24 mouse cellular contexts compared by ENCODE assay signal in the genomic region with DNA sequence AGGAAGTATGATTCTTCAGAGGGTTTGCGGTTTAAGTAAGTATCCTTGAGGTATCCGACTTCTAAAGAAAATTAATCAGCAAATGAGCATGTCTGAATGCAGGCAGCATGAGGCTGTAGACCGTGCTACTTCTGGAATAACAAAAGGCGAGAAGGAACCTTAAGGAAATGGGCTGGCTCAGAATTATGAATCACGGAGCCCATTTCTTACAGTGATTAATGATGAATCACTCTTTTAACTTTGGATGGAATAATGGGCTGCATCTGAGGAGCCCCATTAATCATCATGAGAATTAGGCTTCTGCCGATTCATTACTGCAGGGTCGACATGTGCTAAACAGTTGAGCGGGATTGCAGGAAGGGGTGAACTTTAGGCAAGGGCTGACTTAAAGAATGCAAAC.
DNase-seq lines count a peak whose midpoint lies in the region; ATAC-seq lines count a peak whose summit lies in the region.
"Had no signal": no experiment of that assay in that cellular context is flagged by ENCODE, and none has a peak within 500 bp of the region (broad histone marks: within the 10 kb centered on the region; RNA-seq: fewer than 3 reads in every experiment).

No protein-coding gene starts in this region.

- H3K36me3 ChIP-seq in midbrain, embryonic 16.5 days (ENCODE audit: control insufficient read depth, insufficient read depth, low read length) = no peaks in the 10 kb centered on the region
- no peaks in the 10 kb centered on the region for H3K36me3 ChIP-seq in midbrain, embryonic 10.5 days
- H3K36me3 ChIP-seq in hindbrain, embryonic 15.5 days = no peaks in the 10 kb centered on the region
- H3K36me3 ChIP-seq: heart, embryonic 13.5 days; intestine, embryonic 15.5 days; limb, embryonic 12.5 days; liver, embryonic 15.5 days; lung, embryonic 15.5 days; midbrain, embryonic 13.5 days; neural tube, embryonic 15.5 days; stomach, embryonic 15.5 days had no signal

- no peak for DNase-seq in midbrain, embryonic 10.5 days (ENCODE audit: low spot score)
- DNase-seq in Muller cell, postnatal 12 days (ENCODE audit: inconsistent ontology term) = peak; percentile 34
- DNase-seq in left cerebral cortex, postnatal 25 days (ENCODE audit: low spot score in 2 of 2) = no peak
- DNase-seq: adrenal gland, postnatal 10 days; cerebellum, adult 11 months; cerebellum, adult 9-10 months; cerebellum, postnatal 36 days; heart, postnatal 10 days; kidney, adult 2 months; kidney, postnatal 10 days; layer of hippocampus, adult 9-11 months; retina, postnatal 1 day; right cerebral cortex, postnatal 25 days had no signal

- H3K4me1 ChIP-seq in midbrain, embryonic 16.5 days (ENCODE audit: control insufficient read depth, insufficient read depth, low read length) = no peaks in the 10 kb centered on the region
- H3K4me1 ChIP-seq in midbrain, embryonic 10.5 days = peaks cover 10% of the 10 kb centered on the region
- no peaks in the 10 kb centered on the region; the same call in 1 of the 2 replicates for H3K4me1 ChIP-seq in hindbrain, embryonic 15.5 days (replicated peaks)
- H3K4me1 ChIP-seq: heart, embryonic 13.5 days; intestine, embryonic 15.5 days; limb, embryonic 12.5 days; liver, embryonic 15.5 days; midbrain, embryonic 13.5 days; neural tube, embryonic 15.5 days; stomach, embryonic 15.5 days had no signal

- H3K9me3 ChIP-seq in midbrain, embryonic 16.5 days (replicated peaks; ENCODE audit: control insufficient read depth, low read length, poor library complexity, severe bottlenecking) = no peaks in the 10 kb centered on the region
- H3K9me3 ChIP-seq in midbrain, embryonic 10.5 days (replicated peaks) = 0 out of 2 replicates have a peak, but pooled peaks cover 9% of the 10 kb centered on the region
- H3K9me3 ChIP-seq in hindbrain, embryonic 15.5 days = no peaks in the 10 kb centered on the region
- H3K9me3 ChIP-seq: intestine, embryonic 15.5 days; liver, embryonic 15.5 days; lung, embryonic 15.5 days; midbrain, embryonic 13.5 days; neural tube, embryonic 15.5 days; stomach, embryonic 15.5 days had no signal

- H3K9ac ChIP-seq in midbrain, embryonic 16.5 days (ENCODE audit: low read depth, low read length) = no peak overlapping the region
- no peak overlapping the region for H3K9ac ChIP-seq in hindbrain, embryonic 15.5 days
- H3K9ac ChIP-seq: heart, embryonic 13.5 days; intestine, embryonic 15.5 days; limb, embryonic 12.5 days; liver, embryonic 15.5 days; lung, embryonic 15.5 days; midbrain, embryonic 13.5 days; neural tube, embryonic 15.5 days; stomach, embryonic 15.5 days had no signal

- H3K4me2 ChIP-seq in midbrain, embryonic 16.5 days (ENCODE audit: low read length) = no peak overlapping the region
- no peak overlapping the region for H3K4me2 ChIP-seq in hindbrain, embryonic 15.5 days
- H3K4me2 ChIP-seq: heart, embryonic 13.5 days; intestine, embryonic 15.5 days; limb, embryonic 12.5 days; liver, embryonic 15.5 days; lung, embryonic 15.5 days; midbrain, embryonic 13.5 days; neural tube, embryonic 15.5 days; stomach, embryonic 15.5 days had no signal

- H3K27me3 ChIP-seq in midbrain, embryonic 16.5 days (ENCODE audit: control insufficient read depth, insufficient read depth, low read depth, low read length) = no peaks in the 10 kb centered on the region
- no peaks in the 10 kb centered on the region for H3K27me3 ChIP-seq in midbrain, embryonic 10.5 days (ENCODE audit: low read depth, poor library complexity, severe bottlenecking)
- no peaks in the 10 kb centered on the region for H3K27me3 ChIP-seq in hindbrain, embryonic 15.5 days
- H3K27me3 ChIP-seq: heart, embryonic 13.5 days; intestine, embryonic 15.5 days; liver, embryonic 15.5 days; lung, embryonic 15.5 days; midbrain, embryonic 13.5 days; neural tube, embryonic 15.5 days; stomach, embryonic 15.5 days had no signal

- no peak overlapping the region for H3K4me3 ChIP-seq in midbrain, embryonic 16.5 days (ENCODE audit: low read depth, low read length)
- H3K4me3 ChIP-seq in midbrain, embryonic 10.5 days = no peak overlapping the region
- no peak overlapping the region for H3K4me3 ChIP-seq in hindbrain, embryonic 15.5 days
- H3K4me3 ChIP-seq: heart, embryonic 13.5 days; intestine, embryonic 15.5 days; limb, embryonic 12.5 days; liver, embryonic 15.5 days; lung, embryonic 15.5 days; midbrain, embryonic 13.5 days; neural tube, embryonic 15.5 days; stomach, embryonic 15.5 days had no signal

- 66% methylated on average over 8 of the region's 8 CpGs for WGBS in midbrain, embryonic 16.5 days
- 78% methylated on average over 8 of the region's 8 CpGs for WGBS in midbrain, embryonic 10.5 days
- WGBS in hindbrain, embryonic 15.5 days = 43% methylated on average over 8 of the region's 8 CpGs

- intact Hi-C loops in left cerebral cortex, postnatal 25 days (cut with DNase I) = no loop called here

- no peak overlapping the region for H3K27ac ChIP-seq in midbrain, embryonic 16.5 days (ENCODE audit: low read length)
- H3K27ac ChIP-seq in midbrain, embryonic 10.5 days (replicated peaks) = no peak overlapping the region
- no peak overlapping the region for H3K27ac ChIP-seq in hindbrain, embryonic 15.5 days (replicated peaks)
- H3K27ac ChIP-seq: heart, embryonic 13.5 days; intestine, embryonic 15.5 days; limb, embryonic 12.5 days; liver, embryonic 15.5 days; lung, embryonic 15.5 days; midbrain, embryonic 13.5 days; neural tube, embryonic 15.5 days; stomach, embryonic 15.5 days had no signal

- peak; percentile 25; the same call in 1 of the 2 replicates for ATAC-seq in midbrain, embryonic 16.5 days
- peak; percentile 51; the same call in 1 of the 2 replicates for ATAC-seq in hindbrain, embryonic 15.5 days (ENCODE audit: low FRiP score, low read depth)
- ATAC-seq in megakaryocyte-erythroid progenitor cell, adult 5-6 weeks (replicated peaks; ENCODE audit: low FRiP score, low TSS enrichment, poor library complexity, severe bottlenecking) = no peak
- ATAC-seq: intestine, embryonic 15.5 days had no signal
